Comparison of ENCODE assay signal across 8 mouse cellular contexts in the genomic region with DNA sequence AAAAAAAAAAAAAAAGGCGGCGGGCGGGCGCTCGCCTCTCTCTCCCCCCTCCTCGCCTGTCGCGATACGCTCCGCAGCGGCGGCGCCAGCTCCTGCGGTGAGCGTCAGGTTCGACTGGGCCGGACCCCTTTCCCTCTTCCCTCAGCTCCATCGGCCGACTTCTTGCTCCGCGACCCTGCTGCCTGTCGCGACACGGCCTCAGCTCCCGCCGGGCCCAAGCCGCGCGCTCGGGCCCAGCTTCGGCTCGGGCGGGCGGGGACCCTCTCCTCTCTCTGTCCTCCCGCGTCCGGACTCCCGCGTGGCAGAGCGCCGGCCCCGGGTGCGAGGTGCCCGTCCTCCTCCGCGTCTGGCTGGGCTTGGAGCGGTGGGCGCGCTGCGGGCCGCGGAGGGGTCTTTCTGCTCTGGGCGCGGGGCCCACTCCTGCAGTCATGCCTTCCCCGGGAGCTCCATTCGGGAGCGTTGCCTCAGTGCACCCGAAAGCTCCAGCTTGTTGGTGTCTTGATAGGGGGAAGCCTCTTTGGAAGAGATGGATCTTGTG. TPM values are rescaled to one million over a fixed set of nuclear protein-coding genes. Genes with fewer than 3 reads are reported as not detected.
DNase-seq lines count a peak whose midpoint lies in the region; ATAC-seq and TF ChIP-seq lines count a peak whose summit lies in the region.

No protein-coding gene starts in this region.

- peak; percentile 43 to 55 for DNase-seq in left cerebral cortex, adult 2 months (ENCODE audit: extremely low spot score in 1 of 2, low spot score in 2 of 2)
- DNase-seq in left cerebral cortex, adult 11 months (ENCODE audit: low spot score) = no peak
- DNase-seq in spleen, postnatal 10 days (ENCODE audit: low spot score in 2 of 2) = no peak

- no peak for TF ChIP-seq POLR2A in cortical plate, adult 2 months (IDR thresholded peaks at IDR 0.05; ENCODE audit: extremely low read depth, insufficient read depth, low read length)

- intact Hi-C loops in left cerebral cortex, adult 2 months (cut with DNase I) = loop anchor here (1.0 to 10.0 kb wide), 3 partner anchors 20 to 1419 kb away; a partner anchor contains a TSS

- H3K79me2 ChIP-seq in macrophage (ENCODE audit: inconsistent target) = peaks cover 47% of the 10 kb centered on the region

- no peak for TF ChIP-seq CTCF in left cerebral cortex, adult 2 months (IDR thresholded peaks at IDR 0.05)
- no peak for TF ChIP-seq CTCF in cortical plate, adult 2 months (IDR thresholded peaks at IDR 0.05; ENCODE audit: extremely low read depth, insufficient read depth, low read length)

- H3K4me1 ChIP-seq in cortical plate, adult 2 months (ENCODE audit: control insufficient read depth, insufficient read depth, low read length) = peaks cover 9% of the 10 kb centered on the region
- peaks cover 36% of the 10 kb centered on the region for H3K4me1 ChIP-seq in heart, embryonic 15.5 days (replicated peaks)

- H3K4me3 ChIP-seq in left cerebral cortex, adult 2 months = peak overlapping the region; percentile 79
- peak overlapping the region; percentile 50 for H3K4me3 ChIP-seq in cortical plate, adult 2 months (ENCODE audit: insufficient read depth, low read length)
- peak overlapping the region; percentile 96 for H3K4me3 ChIP-seq in heart, embryonic 15.5 days
- H3K4me3 ChIP-seq in macrophage (ENCODE audit: inconsistent target) = peak overlapping the region; percentile 58

- peak; percentile 5 for ATAC-seq in heart, embryonic 15.5 days (replicated peaks; ENCODE audit: insufficient number of reproducible peaks, insufficient read depth, low FRiP score, low read depth)
- no peak for ATAC-seq in activated CD4-positive, CD25-positive, alpha-beta regulatory T cell, adult 4 months
- ATAC-seq in monocyte, adult 5-6 weeks (replicated peaks; ENCODE audit: insufficient number of reproducible peaks, low FRiP score, low TSS enrichment, poor library complexity, severe bottlenecking) = no peak

- H3K9ac ChIP-seq in heart, embryonic 15.5 days = peak overlapping the region; percentile 99

- peak overlapping the region; percentile 80 for H3K4me2 ChIP-seq in heart, embryonic 15.5 days

- peaks cover 15% of the 10 kb centered on the region for H3K36me3 ChIP-seq in heart, embryonic 15.5 days
- H3K36me3 ChIP-seq in macrophage (ENCODE audit: inconsistent target) = peaks cover 17% of the 10 kb centered on the region; the same call in 1 of the 2 replicates

- peak overlapping the region; percentile 97 for H3K27ac ChIP-seq in left cerebral cortex, adult 2 months
- peak overlapping the region; percentile 76 for H3K27ac ChIP-seq in cortical plate, adult 2 months (ENCODE audit: insufficient read depth, low read length)
- H3K27ac ChIP-seq in heart, embryonic 15.5 days = peak overlapping the region; percentile 97
- H3K27ac ChIP-seq in macrophage = peak overlapping the region; percentile 78

- no peaks in the 10 kb centered on the region for H3K27me3 ChIP-seq in heart, embryonic 15.5 days

- no peaks in the 10 kb centered on the region for H3K9me3 ChIP-seq in heart, embryonic 15.5 days (replicated peaks)

- whole genome bisulfite sequencing in heart, embryonic 15.5 days = under 1% methylated on average over 56 of the region's 58 CpGs
- under 1% methylated on average over 50 of the region's 58 CpGs for WGBS in macrophage (ENCODE audit: missing documents)

RNA-seq across cellular contexts. Expression of a gene that starts 0.5 kb away (rescaled TPM):
- 10 to 100 TPM; 52.4 to 54.3 TPM for total RNA-seq in left cerebral cortex, adult 2 months (2021)
- 39.9 and 44.6 TPM in 2 replicates for polyA plus RNA-seq in cortical plate, adult 2 months (2012; rRNA removed)
- 26.2 and 34.7 TPM in 2 replicates for polyA plus RNA-seq in heart, embryonic 15.5 days (2015; fragmentation: Nextera tagmentation; extraction: Ambion mirVana)
- 100 to 1,000 TPM in 7 of 26 experiments, 10 to 100 TPM in 19; 35.3 to 142 (median 84.0) TPM for total RNA-seq in macrophage (2018; cell fraction: chromatin; rRNA removed)
- total RNA-seq in macrophage (2018; cell fraction: cytosol; rRNA removed) = 10 to 100 TPM; 15.3 to 44.9 (median 38.9) TPM
- total RNA-seq in macrophage (2018; cell fraction: nucleus; rRNA removed) = 10 to 100 TPM; 29.8 to 82.8 (median 46.2) TPM
- 28.4 to 47.4 TPM (median 36.0 TPM) in 3 replicates for polyA plus RNA-seq in macrophage (2018)
- polyA plus RNA-seq in activated CD4-positive, CD25-positive, alpha-beta regulatory T cell, adult 4 months (2017; shearing (Covaris generic)) = 10 to 100 TPM; 36.6 to 42.0 TPM
- total RNA-seq in monocyte, adult 5-6 weeks (2017) = 19.8 to 52.4 TPM (median 24.8 TPM) in 3 replicates

RNA-seq across cellular contexts. Expression of a gene that starts 15.8 kb away (rescaled TPM):
- 10 to 100 TPM; 47.1 to 56.9 TPM for total RNA-seq in left cerebral cortex, adult 2 months (2021)
- 65.3 and 75.1 TPM in 2 replicates for polyA plus RNA-seq in cortical plate, adult 2 months (2012; rRNA removed)
- polyA plus RNA-seq in heart, embryonic 15.5 days (2015; fragmentation: Nextera tagmentation; extraction: Ambion mirVana) = 50.2 and 64.3 TPM in 2 replicates
- total RNA-seq in macrophage (2018; cell fraction: chromatin; rRNA removed) = 10 to 100 TPM; 13.8 to 68.0 (median 43.5) TPM
- 10 to 100 TPM; 28.7 to 48.7 (median 39.8) TPM for total RNA-seq in macrophage (2018; cell fraction: cytosol; rRNA removed)
- total RNA-seq in macrophage (2018; cell fraction: nucleus; rRNA removed) = 10 to 100 TPM; 11.9 to 64.8 (median 31.5) TPM
- 35.3 to 71.0 TPM (median 40.2 TPM) in 3 replicates for polyA plus RNA-seq in macrophage (2018)
- 10 to 100 TPM; 78.4 to 96.2 TPM for polyA plus RNA-seq in activated CD4-positive, CD25-positive, alpha-beta regulatory T cell, adult 4 months (2017; shearing (Covaris generic))
- 50.9 to 63.8 TPM (median 57.8 TPM) in 3 replicates for total RNA-seq in monocyte, adult 5-6 weeks (2017)

RNA-seq across cellular contexts. Expression of a gene that starts 15.8 kb away (rescaled TPM):
- total RNA-seq in left cerebral cortex, adult 2 months (2021) = 10 to 100 TPM; 34.7 to 41.0 TPM
- 38.5 and 39.3 TPM in 2 replicates for polyA plus RNA-seq in cortical plate, adult 2 months (2012; rRNA removed)
- polyA plus RNA-seq in heart, embryonic 15.5 days (2015; fragmentation: Nextera tagmentation; extraction: Ambion mirVana) = 14.2 and 18.6 TPM in 2 replicates
- total RNA-seq in macrophage (2018; cell fraction: chromatin; rRNA removed) = 10 to 100 TPM in 22 of 26 experiments, 1 to 10 TPM in 4; 4.5 to 53.8 (median 25.3) TPM
- total RNA-seq in macrophage (2018; cell fraction: cytosol; rRNA removed) = 10 to 100 TPM; 11.7 to 25.0 (median 21.2) TPM
- 10 to 100 TPM in 23 of 26 experiments, 1 to 10 TPM in 3; 7.5 to 37.3 (median 19.6) TPM for total RNA-seq in macrophage (2018; cell fraction: nucleus; rRNA removed)
- polyA plus RNA-seq in macrophage (2018) = 16.1 to 19.8 TPM (median 18.6 TPM) in 3 replicates
- 10 to 100 TPM; 16.9 to 21.4 TPM for polyA plus RNA-seq in activated CD4-positive, CD25-positive, alpha-beta regulatory T cell, adult 4 months (2017; shearing (Covaris generic))
- total RNA-seq in monocyte, adult 5-6 weeks (2017) = 20.6 to 34.9 TPM (median 28.7 TPM) in 3 replicates

RNA-seq across cellular contexts. Expression of a gene that starts 20.1 kb away (rescaled TPM):
- 1 to 10 TPM; 5.4 to 6.1 TPM for total RNA-seq in left cerebral cortex, adult 2 months (2021)
- polyA plus RNA-seq in cortical plate, adult 2 months (2012; rRNA removed) = 7.3 and 8.3 TPM in 2 replicates
- polyA plus RNA-seq in heart, embryonic 15.5 days (2015; fragmentation: Nextera tagmentation; extraction: Ambion mirVana) = 17.4 and 19.8 TPM in 2 replicates
- total RNA-seq in macrophage (2018; cell fraction: chromatin; rRNA removed) = 10 to 100 TPM in 6 of 26 experiments, 1 to 10 TPM in 20; 3.2 to 15.2 (median 8.5) TPM
- total RNA-seq in macrophage (2018; cell fraction: cytosol; rRNA removed) = 10 to 100 TPM; 12.0 to 22.7 (median 15.8) TPM
- total RNA-seq in macrophage (2018; cell fraction: nucleus; rRNA removed) = 10 to 100 TPM in 8 of 26 experiments, 1 to 10 TPM in 18; 4.5 to 12.7 (median 7.7) TPM
- 13.7 to 21.9 TPM (median 15.4 TPM) in 3 replicates for polyA plus RNA-seq in macrophage (2018)
- 1 to 10 TPM; 6.6 to 8.6 TPM for polyA plus RNA-seq in activated CD4-positive, CD25-positive, alpha-beta regulatory T cell, adult 4 months (2017; shearing (Covaris generic))
- 6.4 to 10.3 TPM (median 6.6 TPM) in 3 replicates for total RNA-seq in monocyte, adult 5-6 weeks (2017)

RNA-seq across cellular contexts. Expression of a gene that starts 28.4 kb away (rescaled TPM):
- 100 to 1,000 TPM; 490 to 497 TPM for total RNA-seq in left cerebral cortex, adult 2 months (2021)
- 366 and 413 TPM in 2 replicates for polyA plus RNA-seq in cortical plate, adult 2 months (2012; rRNA removed)
- 670 and 765 TPM in 2 replicates for polyA plus RNA-seq in heart, embryonic 15.5 days (2015; fragmentation: Nextera tagmentation; extraction: Ambion mirVana)
- 10 to 100 TPM in 18 of 26 experiments, 1 to 10 TPM in 7, not detected in 1; 4.2 to 40.1 (median 16.0) TPM for total RNA-seq in macrophage (2018; cell fraction: chromatin; rRNA removed)
- total RNA-seq in macrophage (2018; cell fraction: cytosol; rRNA removed) = 100 to 1,000 TPM; 184 to 392 (median 252) TPM
- 100 to 1,000 TPM in 5 of 26 experiments, 10 to 100 TPM in 21; 15.3 to 158 (median 60.8) TPM for total RNA-seq in macrophage (2018; cell fraction: nucleus; rRNA removed)
- 207 to 248 TPM (median 217 TPM) in 3 replicates for polyA plus RNA-seq in macrophage (2018)
- polyA plus RNA-seq in activated CD4-positive, CD25-positive, alpha-beta regulatory T cell, adult 4 months (2017; shearing (Covaris generic)) = 100 to 1,000 TPM; 684 to 742 TPM
- total RNA-seq in monocyte, adult 5-6 weeks (2017) = 163 to 226 TPM (median 220 TPM) in 3 replicates

Comparison
In these comparisons a context has a peak if more than half of its experiments do, and no peak if none do; other contexts are left out.
1. DNase-seq: peak in left cerebral cortex, adult 2 months (2 of 2); none in left cerebral cortex, adult 11 months (single experiment) and spleen, postnatal 10 days (0 of 2).
2. Peak in every context shown above with its lines, with median percentiles within 50 percentile points of each other: H3K27ac ChIP-seq and H3K4me3 ChIP-seq.